Mouse (Mus musculus) embryonic fibroblast, embryonic 13.5 days (primary cell): ENCODE results near the gene Hoxb4.
A peak's percentile ranks its signal among the peaks of the same experiment; 100 is the strongest.

Experiments used
- CTCF ChIP-seq: IDR thresholded peaks from 2 replicates; pipeline ENCODE4 v1.5.1; 2011; ENCODE audit warnings: mild to moderate bottlenecking, control low read depth, low read length, moderate library complexity, borderline replicate concordance; ENCODE audit not compliant: insufficient read depth
- POLR2A ChIP-seq: IDR thresholded peaks from 2 replicates; pipeline ENCODE4 v1.6.1; 2011; ENCODE audit warnings: low read depth, mild to moderate bottlenecking, control low read depth, low read length, moderate library complexity

DNA sequence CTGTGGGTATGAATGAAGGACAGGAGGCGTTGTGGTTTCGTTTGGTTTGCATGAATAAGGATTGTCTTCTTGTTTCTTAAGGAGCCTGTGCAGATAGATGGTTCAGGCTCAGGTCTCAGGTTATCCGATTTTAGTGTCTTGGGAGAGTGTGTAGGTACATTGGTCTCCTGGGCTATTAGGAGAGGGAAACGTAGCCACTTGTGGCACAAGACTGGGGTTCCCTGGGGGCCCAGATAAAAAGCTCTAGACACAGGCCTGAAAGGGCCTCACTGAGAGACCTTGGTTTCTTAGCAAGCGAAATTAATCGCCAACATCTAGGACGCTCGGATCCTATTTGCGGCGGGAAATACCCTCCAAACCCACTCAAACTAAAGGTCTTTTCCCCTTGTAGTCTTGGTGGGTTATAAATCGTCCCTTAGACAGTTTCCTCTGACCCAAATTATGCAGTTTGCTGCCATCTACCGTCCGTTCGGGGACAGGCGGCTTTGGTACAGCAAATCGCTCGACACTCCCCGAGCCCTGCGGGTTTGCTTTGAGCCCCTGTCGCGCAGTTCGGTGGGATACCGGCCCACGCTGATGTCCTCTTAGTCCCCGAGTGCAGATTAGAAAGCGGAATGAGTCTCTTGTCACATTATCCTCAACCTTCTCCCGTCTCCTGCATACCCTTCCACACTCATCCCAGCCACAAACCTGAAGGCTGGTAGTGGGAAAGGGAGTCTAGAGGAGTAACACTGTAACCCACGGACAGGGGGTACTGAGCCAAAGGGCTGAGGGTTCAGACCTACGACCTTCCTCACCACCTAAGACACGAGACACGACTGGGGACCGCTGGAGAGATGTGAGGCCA lies 23.6 kb upstream of the Hoxb4 start:
- peak; percentile 64; the same call in 1 of the 2 replicates for TF ChIP-seq CTCF
- no peak; the same call in 1 of the 2 replicates for TF ChIP-seq POLR2A
